Comparison of ENCODE assay signal across 12 mouse cellular contexts in the genomic region with DNA sequence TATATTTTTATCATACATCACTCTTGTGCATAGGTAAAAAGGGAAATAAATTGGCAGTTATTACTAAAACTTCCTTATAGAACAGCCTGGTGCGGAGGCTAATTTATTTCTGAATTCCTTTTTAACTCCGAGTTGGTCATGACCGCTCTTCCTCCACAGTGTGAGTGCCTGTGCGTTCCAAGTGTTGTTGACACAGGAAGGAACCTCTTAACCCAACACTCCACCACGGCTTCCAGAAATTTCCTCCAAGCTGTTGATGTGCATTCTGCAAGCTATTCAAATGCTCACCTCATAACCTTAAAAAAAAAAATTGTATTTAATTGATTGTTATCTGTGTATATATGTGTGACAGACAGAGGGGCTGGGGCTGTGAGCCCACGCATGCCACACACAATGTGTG.
"Had no signal": no experiment of that assay in that cellular context is flagged by ENCODE, and none has a peak within 500 bp of the region (broad histone marks: within the 10 kb centered on the region; RNA-seq: fewer than 3 reads in every experiment).

No protein-coding gene starts in this region.

- H3K4me2 ChIP-seq: hindbrain, embryonic 15.5 days; limb, embryonic 13.5 days; lung, embryonic 15.5 days; neural tube, embryonic 15.5 days had no signal

- H3K9me3 ChIP-seq: hindbrain, embryonic 15.5 days; lung, embryonic 15.5 days; midbrain, embryonic 10.5 days; neural tube, embryonic 15.5 days had no signal

- ATAC-seq: inflammation-experienced regulatory T-cells, adult 6 months; intestine, postnatal 0 days had no signal

- H3K27me3 ChIP-seq: hindbrain, embryonic 15.5 days; limb, embryonic 13.5 days; lung, embryonic 15.5 days; neural tube, embryonic 15.5 days had no signal

- H3K9ac ChIP-seq: hindbrain, embryonic 15.5 days; limb, embryonic 13.5 days; liver, embryonic 14.5 days; lung, embryonic 15.5 days; neural tube, embryonic 15.5 days had no signal

- H3K4me1 ChIP-seq: hindbrain, embryonic 15.5 days; limb, embryonic 13.5 days; lung, embryonic 15.5 days; midbrain, embryonic 10.5 days; neural tube, embryonic 15.5 days had no signal

- H3K27ac ChIP-seq: hindbrain, embryonic 15.5 days; layer of hippocampus, adult 2 months; limb, embryonic 13.5 days; liver, embryonic 14.5 days; lung, embryonic 15.5 days; midbrain, embryonic 10.5 days; neural tube, embryonic 15.5 days had no signal

- DNase-seq: midbrain, embryonic 14.5 days; thymus, postnatal 36 days had no signal

- H3K36me3 ChIP-seq: hindbrain, embryonic 15.5 days; limb, embryonic 13.5 days; lung, embryonic 15.5 days; midbrain, embryonic 10.5 days; neural tube, embryonic 15.5 days had no signal

- H3K4me3 ChIP-seq: hindbrain, embryonic 15.5 days; layer of hippocampus, adult 2 months; limb, embryonic 13.5 days; lung, embryonic 15.5 days; midbrain, embryonic 10.5 days; myocyte; neural tube, embryonic 15.5 days had no signal
